Mouse (Mus musculus) spleen, adult 2 months (tissue): Measurements from ENCODE around the gene Pinlyp. TPM values are rescaled to one million over a fixed set of nuclear protein-coding genes. Genes with fewer than 3 reads are reported as not detected.

Experiments
- DNase-seq, 2 experiments: peaks; one replicate each; pipeline versions ENCODE4 v3.0.0 to v3.0.0-alpha.2; 2012 to 2021; ENCODE audit warnings: low spot score in 2 of 2, low read depth in 1 of 2
- H3K27ac ChIP-seq: fragments of 200-500 bp; 2 replicates; pipeline ENCODE4 v1.5.1; 2012; ENCODE audit warnings: low read length, inconsistent platforms; ENCODE audit not compliant: insufficient read depth
- H3K27me3 ChIP-seq: fragments of 200-500 bp; 2 replicates; pipeline ENCODE4 v1.6.1; 2012; ENCODE audit warnings: mild to moderate bottlenecking, moderate library complexity, low read length, inconsistent platforms; ENCODE audit not compliant: control insufficient read depth, insufficient read depth
- H3K36me3 ChIP-seq: fragments of 200-500 bp; 2 replicates; pipeline ENCODE4 v1.6.1; 2012; ENCODE audit warnings: mild to moderate bottlenecking, low read length, inconsistent platforms; ENCODE audit not compliant: control insufficient read depth, insufficient read depth
- H3K4me1 ChIP-seq: fragments of 200-500 bp; 2 replicates; pipeline ENCODE4 v1.6.1; 2011; ENCODE audit warnings: inconsistent platforms; ENCODE audit not compliant: control insufficient read depth, insufficient read depth, insufficient read length
- H3K4me3 ChIP-seq: fragments of 200-500 bp; 2 replicates; pipeline ENCODE4 v1.5.1; 2011; ENCODE audit warnings: mild to moderate bottlenecking, inconsistent platforms; ENCODE audit not compliant: insufficient read depth, insufficient read length; ENCODE audit errors: extremely low read depth
- CTCF ChIP-seq: fragments of 200-500 bp; IDR thresholded peaks from 2 replicates; pipeline ENCODE4 v1.5.1; 2011; ENCODE audit warnings: mild to moderate bottlenecking, inconsistent platforms; ENCODE audit not compliant: insufficient read depth, insufficient read length, insufficient replicate concordance; ENCODE audit errors: extremely low read depth
- POLR2A ChIP-seq: fragments of 200-500 bp; IDR thresholded peaks from 2 replicates; pipeline ENCODE4 v1.6.1; 2011; ENCODE audit warnings: low read depth, low read length, inconsistent platforms
- WGBS: fragments of 180-500 bp; shearing (Covaris S2); methylation state at CpG from one replicate; pipeline ENCODE4 v1.1.7; 2018; 5-methylcytosine and 5-hydroxymethylcytosine counted together
- polyA plus RNA-seq: library from polyadenylated mRNA; depleted of rRNA; stranded (reverse); fragments of >200 nt; gene quantifications from 2 replicates; pipeline ENCODE4 v1.2.3, GENCODE M21; 2012; rRNA removed

Pinlyp gene
- polyA plus RNA-seq, result 0.23 and 0.36 TPM in 2 replicates

DNA sequence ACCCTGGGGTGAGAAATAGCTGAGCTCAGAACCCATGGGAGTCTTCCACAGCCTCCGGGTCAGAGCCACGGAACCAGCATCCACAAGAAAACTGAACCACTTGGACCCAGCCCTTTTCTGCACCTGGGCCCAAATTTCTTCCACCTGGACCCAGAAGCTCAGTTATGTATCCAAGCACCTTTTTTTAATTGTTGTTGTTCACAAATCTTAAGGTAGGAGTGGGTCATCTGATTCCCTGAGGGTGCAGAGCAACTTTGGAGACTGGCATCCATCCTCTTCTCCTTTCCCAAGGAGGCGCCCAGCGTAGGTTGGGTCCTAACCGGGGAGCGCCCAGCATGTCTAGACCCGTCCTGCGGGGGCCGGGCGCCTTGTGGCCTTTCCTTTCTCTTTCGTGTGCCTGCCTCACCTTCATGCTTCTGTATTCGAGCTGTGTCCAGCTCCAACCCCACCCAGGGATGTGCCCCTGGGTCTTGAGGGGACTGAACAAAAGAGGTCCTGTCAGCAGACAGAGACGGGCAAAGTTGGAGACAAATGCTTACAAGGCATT is at the start of gene Pinlyp, which contains the start of gene Xrcc1:
Pinlyp (minus strand) TSS at position 51 of the 547 bp plus-strand sequence.
Xrcc1 (plus strand) TSS at position 222 of the 547 bp plus-strand sequence.
- peaks cover 2% of the 10 kb centered on the region; the same call in 1 of the 2 replicates for H3K36me3 ChIP-seq
- no peak for DNase-seq
- peak within 1 kb of the TSS; percentile 92 for H3K27ac ChIP-seq
- TF ChIP-seq CTCF, result no peak
- TF ChIP-seq POLR2A, result no peak
- WGBS, result 46% methylated on average over 13 of the region's 13 CpGs
- H3K27me3 ChIP-seq, result no peaks in the 10 kb centered on the region
- peak within 1 kb of the TSS; percentile 94 for H3K4me3 ChIP-seq
- peaks cover 8% of the 10 kb centered on the region; the same call in 1 of the 2 replicates for H3K4me1 ChIP-seq

DNA sequence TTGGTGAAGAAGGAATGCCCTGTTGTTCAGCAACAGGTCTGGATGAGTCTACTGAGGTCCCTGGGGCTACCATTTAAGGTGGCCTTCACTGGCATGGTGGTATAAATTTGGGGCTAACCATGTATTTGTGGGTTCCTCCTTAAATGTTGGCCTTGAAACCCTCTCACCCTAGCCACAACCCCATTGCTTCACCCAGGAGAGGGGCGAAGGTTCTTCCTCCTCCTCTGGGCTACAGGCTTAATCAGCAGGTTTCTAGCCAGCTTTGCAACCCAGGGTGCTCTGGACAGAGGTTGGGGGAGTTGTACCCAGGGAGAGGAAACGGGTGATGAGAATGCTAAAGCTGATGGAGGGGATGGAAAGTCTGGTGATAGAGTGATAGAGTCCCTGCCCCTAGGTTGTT is 49.5 kb upstream of the Pinlyp start:
- H3K36me3 ChIP-seq, result no peaks in the 10 kb centered on the region
- H3K27ac ChIP-seq, result no peak overlapping the region
- H3K27me3 ChIP-seq, result no peaks in the 10 kb centered on the region
- H3K4me1 ChIP-seq, result no peaks in the 10 kb centered on the region; the same call in 1 of the 2 replicates
- TF ChIP-seq CTCF (no peak), POLR2A (no peak)
- no peak overlapping the region for H3K4me3 ChIP-seq
- no peak for DNase-seq
- 51% methylated on average over 2 of the region's 2 CpGs for WGBS

DNA sequence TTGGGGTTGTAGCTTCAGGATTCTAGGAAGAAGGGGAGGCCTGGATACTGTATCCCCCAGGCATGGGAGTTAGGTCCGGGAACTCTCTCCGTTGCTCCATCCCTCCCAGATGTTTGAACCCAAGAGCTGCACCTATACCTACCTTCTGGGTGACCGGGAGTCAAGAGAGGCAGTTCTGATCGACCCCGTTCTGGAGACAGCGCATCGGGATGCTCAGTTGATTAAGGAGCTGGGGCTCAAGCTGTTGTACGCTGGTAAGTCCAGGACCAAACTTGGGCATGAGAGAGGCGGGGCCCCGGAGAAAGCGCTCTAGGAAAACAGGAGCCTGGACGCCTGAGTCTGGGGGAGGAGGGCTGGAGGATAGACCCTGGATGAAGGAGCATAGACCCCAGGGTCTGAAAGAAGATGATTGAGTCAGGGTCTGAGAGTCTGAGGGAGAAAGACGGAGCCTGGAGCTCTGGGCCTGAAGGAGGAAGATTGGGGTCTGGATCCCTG is 48.4 kb upstream of the Pinlyp start:
- TF ChIP-seq CTCF (no peak), POLR2A (no peak)
- Histone ChIP-seq H3K27me3 (no peaks in the 10 kb centered on the region), H3K4me1 (no peaks in the 10 kb centered on the region; the same call in 1 of the 2 replicates), H3K4me3 (peak overlapping the region; percentile 73; the same call in 1 of the 2 replicates), H3K27ac (no peak overlapping the region), H3K36me3 (no peaks in the 10 kb centered on the region)
- WGBS, result 43% methylated on average over 13 of the region's 13 CpGs
- no peak for DNase-seq

DNA sequence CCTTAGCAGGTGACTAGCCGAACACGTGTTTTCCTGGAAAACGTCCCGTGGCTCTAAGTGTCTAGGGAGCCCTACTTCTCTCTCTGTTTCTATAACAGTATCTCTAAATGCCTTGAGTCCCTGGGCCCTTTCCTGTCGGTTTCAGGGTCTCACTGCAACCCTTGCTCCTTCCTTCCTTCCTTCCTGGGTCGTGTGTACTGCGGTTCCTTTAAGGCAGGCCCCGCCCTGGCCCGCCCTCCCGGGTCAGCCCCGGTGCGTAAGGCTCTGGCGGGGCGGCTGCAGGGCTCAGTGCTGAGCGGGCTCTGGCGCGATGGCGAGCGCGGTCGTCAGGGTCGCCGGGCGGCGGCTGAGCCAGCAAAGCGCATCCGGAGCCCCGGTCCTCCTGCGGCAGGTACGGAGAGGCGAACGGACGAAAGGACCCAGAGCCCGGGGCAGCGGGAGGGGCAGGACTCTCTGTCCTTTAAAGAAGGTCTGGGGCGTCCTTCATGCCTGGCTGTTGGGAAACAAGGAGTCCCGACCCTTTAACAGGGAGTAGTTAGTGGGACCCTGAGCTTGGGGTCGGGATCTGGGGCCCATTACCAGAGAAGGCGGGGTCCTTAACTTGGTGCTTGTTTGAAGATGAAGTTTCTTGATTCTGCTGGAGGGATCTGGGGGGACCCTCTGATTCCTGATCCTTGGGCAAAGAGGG is 47.8 kb upstream of the Pinlyp start:
- no peak for TF ChIP-seq CTCF
- TF ChIP-seq POLR2A, result peak; percentile 62; the same call in 1 of the 2 replicates
- no peaks in the 10 kb centered on the region; the same call in 1 of the 2 replicates for H3K4me1 ChIP-seq
- no peaks in the 10 kb centered on the region for H3K36me3 ChIP-seq
- peak in 1 of 2 experiments; percentile 78 for DNase-seq
- WGBS, result under 1% methylated on average over 39 of the region's 39 CpGs
- H3K27me3 ChIP-seq, result no peaks in the 10 kb centered on the region
- H3K27ac ChIP-seq, result no peak overlapping the region
- peak overlapping the region; percentile 73 for H3K4me3 ChIP-seq

DNA sequence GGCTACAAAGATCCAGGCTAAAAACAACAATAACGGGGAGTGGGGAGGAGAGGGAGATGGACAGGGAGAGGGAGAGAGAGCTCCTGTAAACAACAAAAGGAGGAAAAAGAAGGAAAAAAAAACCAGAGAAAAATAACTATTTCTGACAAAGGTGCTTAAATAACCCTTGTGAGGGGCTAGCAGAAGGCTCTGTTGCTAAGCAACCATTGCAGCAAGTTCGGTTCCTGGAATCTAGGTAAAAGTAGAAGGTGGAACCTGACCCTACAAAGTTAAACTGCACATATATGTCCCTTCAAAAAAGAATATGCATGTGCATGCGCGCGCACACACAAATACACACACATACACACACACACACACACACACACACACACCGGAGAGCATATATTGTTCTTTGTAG is 46.9 kb upstream of the Pinlyp start:
- WGBS, result 83% methylated on average over 6 of the region's 6 CpGs
- no peak overlapping the region for H3K4me3 ChIP-seq
- TF ChIP-seq CTCF (no peak), POLR2A (no peak)

DNA sequence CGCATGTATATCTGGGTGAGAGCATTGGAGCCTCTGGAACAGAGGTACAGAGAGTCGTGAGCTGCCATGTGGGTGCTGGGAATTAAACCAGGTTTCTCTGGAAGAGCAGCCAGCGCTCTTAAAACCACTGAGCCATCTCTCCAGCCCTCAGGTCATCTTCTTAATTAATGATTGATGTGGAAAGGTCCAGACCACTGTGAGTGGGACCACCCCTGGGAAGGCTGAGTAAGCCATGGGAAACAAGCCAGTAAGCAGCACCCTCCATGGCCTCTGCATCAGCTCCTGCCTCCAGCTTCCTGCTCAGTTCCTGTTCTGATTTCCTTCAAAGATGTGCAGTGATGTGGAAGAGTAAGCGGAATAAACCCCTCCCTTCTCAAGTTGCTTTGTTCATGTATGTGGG is 46.2 kb upstream of the Pinlyp start:
- no peak overlapping the region for H3K27ac ChIP-seq
- DNase-seq, result no peak
- TF ChIP-seq POLR2A (no peak), CTCF (no peak)
- H3K4me1 ChIP-seq, result peaks cover 4% of the 10 kb centered on the region; the same call in 1 of the 2 replicates
- no peak overlapping the region for H3K4me3 ChIP-seq
- H3K27me3 ChIP-seq, result no peaks in the 10 kb centered on the region
- WGBS, result 52% methylated on average over 4 of the region's 4 CpGs
- H3K36me3 ChIP-seq, result no peaks in the 10 kb centered on the region

More for the DNA sequence above, 46.9 kb upstream of the Pinlyp start:
- no peak for DNase-seq
- no peaks in the 10 kb centered on the region for H3K36me3 ChIP-seq
- no peak overlapping the region for H3K27ac ChIP-seq
- H3K4me1 ChIP-seq, result peaks cover 2% of the 10 kb centered on the region; the same call in 1 of the 2 replicates
- H3K27me3 ChIP-seq, result no peaks in the 10 kb centered on the region

DNA sequence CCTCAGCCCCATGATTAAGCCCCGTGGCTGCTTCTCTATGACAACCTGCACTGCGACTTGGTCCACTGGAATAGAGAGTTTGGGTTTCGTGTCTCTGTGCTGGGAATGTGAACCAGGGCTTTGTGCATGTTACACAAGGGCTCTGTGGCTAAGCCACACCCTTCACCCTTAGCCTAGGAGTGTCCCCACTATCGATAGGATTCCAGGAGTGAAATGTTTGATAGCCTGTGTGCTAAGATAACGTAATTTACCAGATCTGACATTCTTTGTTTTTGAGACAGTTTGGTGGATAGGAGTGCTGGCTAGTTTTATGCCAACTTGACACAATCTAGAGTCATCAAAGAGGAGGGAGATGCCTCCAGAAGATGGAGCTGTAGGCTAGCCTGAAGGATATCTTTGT is 45.8 kb upstream of the Pinlyp start:
- peaks cover 6% of the 10 kb centered on the region; the same call in 1 of the 2 replicates for H3K4me1 ChIP-seq
- no peak for DNase-seq
- no peak overlapping the region for H3K27ac ChIP-seq
- 73% methylated on average over 5 of the region's 5 CpGs for WGBS
- H3K27me3 ChIP-seq, result no peaks in the 10 kb centered on the region
- TF ChIP-seq CTCF (no peak), POLR2A (no peak)
- H3K4me3 ChIP-seq, result no peak overlapping the region
- H3K36me3 ChIP-seq, result no peaks in the 10 kb centered on the region
